Mouse (Mus musculus) monocyte, adult 59 days (primary cell): ENCODE data around the gene Astl. TPM values are rescaled to one million over a fixed set of nuclear protein-coding genes. Genes with fewer than 3 reads are reported as not detected.

Source experiments
- total RNA-seq, 2 experiments: library from RNA; stranded (reverse); gene quantifications; one replicate each; pipeline ENCODE4 v1.2.4; 2023

The Astl gene
- total RNA-seq: under 1 TPM; 0.64 to 0.79 TPM

DNA sequence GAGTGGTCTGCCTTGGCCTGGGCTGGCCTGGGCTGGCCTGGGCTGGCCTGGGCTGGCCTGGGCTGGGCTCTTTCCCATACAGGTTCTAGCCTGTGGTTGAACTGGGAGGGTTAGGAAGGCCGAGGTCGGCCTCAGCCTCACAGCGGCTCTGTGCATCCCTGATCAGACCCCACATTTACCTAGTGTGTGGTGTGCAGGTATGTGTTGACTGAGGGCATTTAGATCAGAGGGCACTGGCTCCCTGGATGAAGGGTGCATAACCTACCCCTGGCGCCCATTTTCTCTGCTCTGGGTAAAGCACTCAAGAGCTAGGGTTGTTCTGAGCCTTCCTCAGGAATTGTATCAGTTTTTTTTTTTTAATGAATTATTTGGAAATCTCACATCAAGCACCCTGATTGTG, at the start of gene Astl:
Gene Astl, plus strand, starts transcription at position 224 of the 400 bp plus-strand sequence.

GRCm38 (mm10) chr2:127335767-127336496, 2.5 kb upstream of the Astl start, which contains the start of gene Dusp2:
TSS of gene Dusp2 (plus strand) at chr2:127336159.

DNA sequence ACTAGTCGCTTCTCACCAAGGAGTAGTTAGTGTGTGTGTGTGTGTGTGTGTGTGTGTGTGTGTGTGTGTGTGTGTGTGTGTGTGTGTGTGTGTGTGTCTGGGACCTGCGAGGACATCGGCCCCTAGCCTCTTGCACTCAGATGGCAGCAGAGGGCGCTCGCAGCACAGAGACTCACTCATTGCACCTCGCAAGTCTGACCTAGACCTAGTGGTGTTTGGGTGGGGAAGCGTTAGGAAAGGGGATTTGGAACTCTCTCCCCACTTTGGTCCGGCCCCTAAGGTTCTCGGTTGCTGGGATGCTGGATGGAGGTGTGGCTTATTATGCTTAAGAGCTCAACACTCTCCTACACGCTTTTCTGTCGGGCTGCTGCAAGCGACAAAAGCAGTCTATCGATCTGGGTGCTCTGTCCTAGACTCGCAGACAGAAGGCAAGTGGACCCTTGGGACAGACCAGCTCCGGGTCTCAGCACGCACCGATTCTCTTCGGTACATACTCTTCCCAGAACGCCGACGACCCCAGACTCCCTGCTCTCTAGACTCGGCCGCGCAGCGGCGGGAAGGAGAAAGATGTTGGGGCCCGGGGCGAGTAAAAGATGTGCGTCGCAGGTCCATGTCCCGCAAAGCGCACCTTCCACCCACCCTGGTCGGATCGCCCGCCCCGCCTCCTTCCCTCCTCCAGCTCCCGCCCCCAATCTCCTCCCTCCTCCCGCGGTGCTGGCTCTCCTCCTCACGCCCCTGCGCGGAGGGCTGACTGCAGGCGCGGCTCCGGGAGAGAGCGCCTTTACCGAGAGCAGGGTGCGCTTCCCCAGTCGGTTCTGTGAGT, 24.2 kb downstream of the Astl start, which contains the start of gene Adra2b:
Gene Adra2b, plus strand, starts transcription at position 750 of the 823 bp plus-strand sequence.

Other genes starting within 250 kb of the Astl start
- 1 to 10 TPM; 3.6 to 4.6 TPM for gene Ncaph, start 204.7 kb upstream of the Astl start, total RNA-seq
- gene Itpripl1, start 195.2 kb upstream of the Astl start, total RNA-seq: 10 to 100 TPM; 38.5 to 39.2 TPM
- gene 1810024B03Rik, start 130.4 kb upstream of the Astl start, total RNA-seq: under 1 TPM; 0.58 to 0.86 TPM
- 10 to 100 TPM; 95.6 to 97.0 TPM for gene Snrnp200, start 130.3 kb upstream of the Astl start, total RNA-seq
- gene Ciao1, start 90.8 kb upstream of the Astl start, total RNA-seq: 10 to 100 TPM; 36.1 to 37.2 TPM
- 10 to 100 TPM; 58.5 to 60.8 TPM for gene Tmem127, start 90.7 kb upstream of the Astl start, total RNA-seq
- gene Stard7, start 68.4 kb upstream of the Astl start, total RNA-seq: 10 to 100 TPM; 44.1 to 44.3 TPM
- gene Dusp2, start 2.5 kb upstream of the Astl start, total RNA-seq: 100 to 1,000 TPM; 333 to 386 TPM
- under 1 TPM; 0.13 to 0.21 TPM for gene Adra2b, start 24.6 kb downstream of the Astl start, total RNA-seq
- under 1 TPM in 1 of 2 experiments, not detected in 1; 0.18 TPM for gene Gpat2, start 86.6 kb downstream of the Astl start, total RNA-seq
- gene Fahd2a, start 105.9 kb downstream of the Astl start, total RNA-seq: 10 to 100 TPM in 1 of 2 experiments, 1 to 10 TPM in 1; 9.4 to 11.1 TPM
- gene Kcnip3, start 183.5 kb downstream of the Astl start, total RNA-seq: 1 to 10 TPM; 2.3 to 3.1 TPM
- not detected for gene Prom2, start 202.8 kb downstream of the Astl start, total RNA-seq
- gene Zfp661, start 248.5 kb downstream of the Astl start, total RNA-seq: 1 to 10 TPM; 2.5 to 2.9 TPM
- 10 to 100 TPM; 48.4 to 57.7 TPM for gene Mrps5, start 248.6 kb downstream of the Astl start, total RNA-seq